Mouse (Mus musculus): ENCODE data around the gene Scarb2. TPM values are rescaled to one million over a fixed set of nuclear protein-coding genes. Genes with fewer than 3 reads are reported as not detected.

Gene Scarb2
- total and polyA plus RNA-seq, 3 experiments: 6.5 to 50.0 (median 31.8) TPM

DNA sequence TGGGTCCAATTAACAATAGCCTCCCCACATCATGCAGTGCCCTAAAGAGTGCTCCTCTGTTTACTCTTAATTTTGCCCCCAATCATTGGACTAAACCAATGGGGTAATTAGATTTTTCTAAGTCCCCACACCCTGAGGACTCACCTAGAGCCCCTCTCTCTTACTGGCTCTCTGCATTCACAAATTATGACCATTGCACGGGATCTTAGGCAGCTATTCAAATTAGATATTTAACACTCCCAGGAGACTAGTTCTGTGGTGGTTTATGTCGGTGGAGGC, 102.3 kb downstream of the Scarb2 start:
- no peak for TF ChIP-seq POLR2AphosphoS5 (IDR thresholded peaks at IDR 0.05; ENCODE audit: insufficient replicate concordance, low read depth, low read length)
- TF ChIP-seq GATA1 (IDR thresholded peaks at IDR 0.05; ENCODE audit: borderline replicate concordance, low read length): no peak
- TF ChIP-seq CTCF (IDR thresholded peaks at IDR 0.05; ENCODE audit: low read depth, low read length): no peak
- TF ChIP-seq TAL1 (conservative IDR thresholded peaks at IDR 0.05; ENCODE audit: low read depth, low read length): no peak
- no peak for TF ChIP-seq GATA2 (IDR thresholded peaks at IDR 0.05; ENCODE audit: borderline replicate concordance, low read depth, low read length)
- H3K4me3 ChIP-seq (ENCODE audit: low read depth, low read length): no peak overlapping the region
- peaks cover 31% of the 10 kb centered on the region for H3K4me1 ChIP-seq (ENCODE audit: insufficient read depth, low read depth, low read length)
- ATAC-seq (ENCODE audit: extremely low read depth, insufficient number of reproducible peaks, low FRiP score, poor library complexity, severe bottlenecking) (no peak), DNase-seq (ENCODE audit: low spot score) (no peak)
- H3K36me3 ChIP-seq (replicated peaks): no peaks in the 10 kb centered on the region
- no peaks in the 10 kb centered on the region for H3K9me3 ChIP-seq (replicated peaks)
- peaks cover 7% of the 10 kb centered on the region; the same call in 1 of the 2 replicates for H3K27me3 ChIP-seq (ENCODE audit: insufficient read depth, low read length)

GRCm38 (mm10) chr5:92403562-92404399, 102.9 kb downstream of the Scarb2 start:
- DNase-seq (ENCODE audit: low spot score) (no peak), ATAC-seq (ENCODE audit: extremely low read depth, insufficient number of reproducible peaks, low FRiP score, poor library complexity, severe bottlenecking) (no peak)
- TF ChIP-seq GATA1 (IDR thresholded peaks at IDR 0.05; ENCODE audit: borderline replicate concordance, low read length) (no peak), CTCF (IDR thresholded peaks at IDR 0.05; ENCODE audit: low read depth, low read length) (no peak), TAL1 (conservative IDR thresholded peaks at IDR 0.05; ENCODE audit: low read depth, low read length) (no peak), GATA2 (IDR thresholded peaks at IDR 0.05; ENCODE audit: borderline replicate concordance, low read depth, low read length) (no peak), POLR2AphosphoS5 (IDR thresholded peaks at IDR 0.05; ENCODE audit: insufficient replicate concordance, low read depth, low read length) (no peak)
- Histone ChIP-seq H3K4me3 (ENCODE audit: low read depth, low read length) (no peak overlapping the region), H3K27me3 (ENCODE audit: insufficient read depth, low read length) (peaks cover 7% of the 10 kb centered on the region; the same call in 1 of the 2 replicates), H3K36me3 (replicated peaks) (no peaks in the 10 kb centered on the region), H3K4me1 (ENCODE audit: insufficient read depth, low read depth, low read length) (peaks cover 34% of the 10 kb centered on the region), H3K9me3 (replicated peaks) (no peaks in the 10 kb centered on the region)

DNA sequence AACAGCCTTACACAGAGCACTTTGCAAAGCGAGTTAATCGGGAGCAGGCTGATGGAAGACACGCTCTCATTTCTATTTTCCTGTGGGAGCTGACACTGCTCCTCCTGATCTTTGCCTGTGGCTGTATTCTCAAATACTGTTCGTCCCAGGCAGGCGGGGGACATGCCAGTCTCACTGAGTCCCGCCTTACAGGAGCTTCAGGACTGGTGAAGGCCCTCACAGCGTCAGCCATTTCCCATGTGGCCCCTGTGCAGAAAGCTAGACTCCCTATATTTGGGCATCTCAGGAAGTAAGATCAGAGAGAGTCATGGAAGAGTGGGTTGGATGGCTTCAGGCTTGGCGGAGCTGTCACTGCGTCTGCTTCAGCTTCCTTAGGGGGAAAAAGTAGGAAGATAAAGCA, 103.8 kb downstream of the Scarb2 start:
- H3K36me3 ChIP-seq (replicated peaks): no peaks in the 10 kb centered on the region
- no peak for TF ChIP-seq GATA1 (IDR thresholded peaks at IDR 0.05; ENCODE audit: borderline replicate concordance, low read length)
- TF ChIP-seq GATA2 (IDR thresholded peaks at IDR 0.05; ENCODE audit: borderline replicate concordance, low read depth, low read length): no peak
- no peak for TF ChIP-seq CTCF (IDR thresholded peaks at IDR 0.05; ENCODE audit: low read depth, low read length)
- no peak for TF ChIP-seq POLR2AphosphoS5 (IDR thresholded peaks at IDR 0.05; ENCODE audit: insufficient replicate concordance, low read depth, low read length)
- no peak for TF ChIP-seq TAL1 (conservative IDR thresholded peaks at IDR 0.05; ENCODE audit: low read depth, low read length)
- DNase-seq (ENCODE audit: low spot score) (no peak), ATAC-seq (ENCODE audit: extremely low read depth, insufficient number of reproducible peaks, low FRiP score, poor library complexity, severe bottlenecking) (no peak)
- peaks cover 41% of the 10 kb centered on the region for H3K4me1 ChIP-seq (ENCODE audit: insufficient read depth, low read depth, low read length)
- no peak overlapping the region for H3K4me3 ChIP-seq (ENCODE audit: low read depth, low read length)
- H3K9me3 ChIP-seq (replicated peaks): no peaks in the 10 kb centered on the region
- peaks cover 7% of the 10 kb centered on the region; the same call in 1 of the 2 replicates for H3K27me3 ChIP-seq (ENCODE audit: insufficient read depth, low read length)

- TF ChIP-seq CTCF (IDR thresholded peaks at IDR 0.05; ENCODE audit: low read depth, low read length): peak; percentile 74
- TF ChIP-seq GATA2 (IDR thresholded peaks at IDR 0.05; ENCODE audit: borderline replicate concordance, low read depth, low read length): no peak
- TF ChIP-seq GATA1 (IDR thresholded peaks at IDR 0.05; ENCODE audit: borderline replicate concordance, low read length): no peak
- no peak for TF ChIP-seq TAL1 (conservative IDR thresholded peaks at IDR 0.05; ENCODE audit: low read depth, low read length)
- TF ChIP-seq POLR2AphosphoS5 (IDR thresholded peaks at IDR 0.05; ENCODE audit: insufficient replicate concordance, low read depth, low read length): no peak
- H3K27me3 ChIP-seq (ENCODE audit: insufficient read depth, low read length): peaks cover 7% of the 10 kb centered on the region; the same call in 1 of the 2 replicates
- peaks cover 69% of the 10 kb centered on the region for H3K4me1 ChIP-seq (ENCODE audit: insufficient read depth, low read depth, low read length)
- no peak overlapping the region; the same call in 1 of the 2 replicates for H3K4me3 ChIP-seq (ENCODE audit: low read depth, low read length)
- ATAC-seq (ENCODE audit: extremely low read depth, insufficient number of reproducible peaks, low FRiP score, poor library complexity, severe bottlenecking) (peak; percentile 51; the same call in 1 of the 2 replicates), DNase-seq (ENCODE audit: low spot score) (peak; percentile 57)
- no peaks in the 10 kb centered on the region for H3K9me3 ChIP-seq (replicated peaks)
- no peaks in the 10 kb centered on the region for H3K36me3 ChIP-seq (replicated peaks)
Observed at GRCm38 (mm10) chr5:92398153-92398552, 108.5 kb downstream of the Scarb2 start.

GRCm38 (mm10) chr5:92396476-92396875, 110.2 kb downstream of the Scarb2 start:
- H3K9me3 ChIP-seq (replicated peaks): peaks cover 8% of the 10 kb centered on the region; the same call in 1 of the 2 replicates
- ATAC-seq (ENCODE audit: extremely low read depth, insufficient number of reproducible peaks, low FRiP score, poor library complexity, severe bottlenecking) (peak; percentile 91), DNase-seq (ENCODE audit: low spot score) (peak; percentile 62)
- TF ChIP-seq GATA2 (IDR thresholded peaks at IDR 0.05; ENCODE audit: borderline replicate concordance, low read depth, low read length) (no peak), TAL1 (conservative IDR thresholded peaks at IDR 0.05; ENCODE audit: low read depth, low read length) (peak; percentile 92), POLR2AphosphoS5 (IDR thresholded peaks at IDR 0.05; ENCODE audit: insufficient replicate concordance, low read depth, low read length) (no peak)
- H3K4me1 ChIP-seq (ENCODE audit: insufficient read depth, low read depth, low read length): peaks cover 66% of the 10 kb centered on the region
- no peaks in the 10 kb centered on the region for H3K36me3 ChIP-seq (replicated peaks)
- H3K27me3 ChIP-seq (ENCODE audit: insufficient read depth, low read length): 0 out of 2 replicates have a peak, but pooled peaks cover 2% of the 10 kb centered on the region
- peak overlapping the region; percentile 45; the same call in 1 of the 2 replicates for H3K4me3 ChIP-seq (ENCODE audit: low read depth, low read length)

DNA sequence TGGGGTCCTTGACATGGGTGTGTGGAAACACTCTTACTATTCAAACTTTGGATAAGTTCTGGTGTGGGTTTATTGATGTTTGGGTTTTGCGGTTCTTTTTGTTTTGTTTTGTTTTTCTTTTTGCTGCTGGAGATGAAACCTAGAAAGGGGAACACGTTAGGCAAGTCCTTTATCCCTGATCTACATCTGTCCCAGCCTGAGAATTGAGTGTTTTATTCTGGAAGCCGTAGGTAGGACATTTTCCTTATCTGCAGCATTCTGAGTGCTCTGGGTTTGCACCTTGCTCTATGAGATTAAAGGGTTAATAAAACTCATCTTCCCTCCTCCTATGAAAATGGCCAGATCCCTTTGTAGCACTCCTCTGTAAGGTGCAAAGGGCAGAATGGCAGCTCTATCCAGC, 110.9 kb downstream of the Scarb2 start:
- ATAC-seq (ENCODE audit: extremely low read depth, insufficient number of reproducible peaks, low FRiP score, poor library complexity, severe bottlenecking): no peak

More for the DNA sequence above, 110.9 kb downstream of the Scarb2 start:
- peaks cover under 1% of the 10 kb centered on the region; the same call in 1 of the 2 replicates for H3K27me3 ChIP-seq (ENCODE audit: insufficient read depth, low read length)
- no peak for DNase-seq (ENCODE audit: low spot score)
- peaks cover 8% of the 10 kb centered on the region; the same call in 1 of the 2 replicates for H3K9me3 ChIP-seq (replicated peaks)
- peak overlapping the region; percentile 45; the same call in 1 of the 2 replicates for H3K4me3 ChIP-seq (ENCODE audit: low read depth, low read length)
- no peaks in the 10 kb centered on the region for H3K36me3 ChIP-seq (replicated peaks)
- TF ChIP-seq CTCF (IDR thresholded peaks at IDR 0.05; ENCODE audit: low read depth, low read length) (no peak), TAL1 (conservative IDR thresholded peaks at IDR 0.05; ENCODE audit: low read depth, low read length) (peak; percentile 52)
- peaks cover 64% of the 10 kb centered on the region for H3K4me1 ChIP-seq (ENCODE audit: insufficient read depth, low read depth, low read length)

Data from G1E (cell line).